Mouse (Mus musculus) MEL (cell line): Measurements from ENCODE around the gene Jarid2. TPM values are rescaled to one million over a fixed set of nuclear protein-coding genes. Genes with fewer than 3 reads are reported as not detected.

Experiments used
- DNase-seq: peaks from one replicate; pipeline ENCODE4 v3.0.0; 2011; ENCODE audit warnings: low read depth, low spot score
- H3K27ac ChIP-seq: 2 replicates; pipeline ENCODE4 v1.5.1; 2012; ENCODE audit warnings: low read depth, mild to moderate bottlenecking, control low read depth, low read length, moderate library complexity; ENCODE audit not compliant: control insufficient read depth
- H3K27me3 ChIP-seq, 2 experiments: fragments of 150-350 bp in 1 of 2; sonication (generic) in 1 of 2; 2 replicates each; pipeline ENCODE4 v1.6.1; 2012; ENCODE audit warnings: low read length in 2 of 2, mild to moderate bottlenecking in 2 of 2, improper control_type of control experiment in 1 of 2, moderate library complexity in 1 of 2; ENCODE audit not compliant: insufficient read depth in 2 of 2, control insufficient read depth in 1 of 2
- H3K36me3 ChIP-seq, 2 experiments: 2 replicates each; pipeline ENCODE4 v1.6.1; 2012 to 2014; ENCODE audit warnings: low read length in 2 of 2, improper control_type of control experiment in 1 of 2, inconsistent platforms in 1 of 2, mild to moderate bottlenecking in 1 of 2; ENCODE audit not compliant: insufficient read depth in 2 of 2, control insufficient read depth in 1 of 2
- H3K4me1 ChIP-seq, 2 experiments: fragments of 150-350 bp in 1 of 2; sonication (generic) in 1 of 2; 2 replicates each; pipeline ENCODE4 v1.6.1; 2012; ENCODE audit warnings: low read length in 2 of 2, improper control_type of control experiment in 1 of 2, mild to moderate bottlenecking in 1 of 2; ENCODE audit not compliant: insufficient read depth in 2 of 2, control insufficient read depth in 1 of 2
- H3K4me3 ChIP-seq, 2 experiments: fragments of 150-350 bp in 1 of 2; sonication (generic) in 1 of 2; 2 replicates each; pipeline ENCODE4 v1.5.1; 2012; ENCODE audit warnings: low read depth in 2 of 2, low read length in 2 of 2, mild to moderate bottlenecking in 2 of 2, moderate library complexity in 2 of 2, control low read depth in 1 of 2, improper control_type of control experiment in 1 of 2; ENCODE audit not compliant: control insufficient read depth in 1 of 2, insufficient read depth in 1 of 2
- H3K79me2 ChIP-seq: 2 replicates; pipeline ENCODE4 v1.6.1; 2012; ENCODE audit warnings: mild to moderate bottlenecking, low read length, moderate library complexity; ENCODE audit not compliant: control insufficient read depth, poor library complexity, insufficient read depth
- H3K9ac ChIP-seq: 2 replicates; pipeline ENCODE4 v1.6.1; 2012; ENCODE audit warnings: low read depth, mild to moderate bottlenecking, control low read depth, low read length, moderate library complexity; ENCODE audit not compliant: control insufficient read depth, poor library complexity, severe bottlenecking
- H3K9me3 ChIP-seq: fragments of 150-350 bp; sonication (generic); replicated peaks from 2 replicates; pipeline ENCODE4 v1.6.1; 2012; ENCODE audit warnings: mild to moderate bottlenecking, low read length, improper control_type of control experiment, moderate library complexity; ENCODE audit not compliant: insufficient read depth
- CHD1 ChIP-seq: IDR thresholded peaks from 2 replicates; pipeline ENCODE4 v1.6.1; 2012; ENCODE audit warnings: low read depth, mild to moderate bottlenecking, inconsistent platforms, low read length, improper control_type of control experiment
- CHD2 ChIP-seq: IDR thresholded peaks from 2 replicates; pipeline ENCODE4 v1.6.1; 2011; ENCODE audit warnings: low read length, improper control_type of control experiment
- CTCF ChIP-seq, 3 experiments: IDR thresholded peaks in 2 of 3; conservative IDR thresholded peaks in 1 of 3; 2 replicates each; pipeline ENCODE4 v1.5.1; 2011 to 2012; ENCODE audit warnings: low read length in 3 of 3, low read depth in 2 of 3, mild to moderate bottlenecking in 2 of 3, improper control_type of control experiment in 1 of 3, inconsistent platforms in 1 of 3, mixed read lengths in 1 of 3, moderate library complexity in 1 of 3; ENCODE audit not compliant: control insufficient read depth in 1 of 3, insufficient read depth in 1 of 3, poor library complexity in 1 of 3, severe bottlenecking in 1 of 3
- E2F4 ChIP-seq: IDR thresholded peaks from 2 replicates; pipeline ENCODE4 v1.6.1; 2011; ENCODE audit warnings: low read depth, low read length, improper control_type of control experiment, borderline replicate concordance
- EP300 ChIP-seq, 2 experiments: IDR thresholded peaks; 2 replicates each; pipeline ENCODE4 v1.6.1; 2011; ENCODE audit warnings: improper control_type of control experiment in 2 of 2, low read length in 2 of 2, low read depth in 1 of 2, mild to moderate bottlenecking in 1 of 2
- GABPA ChIP-seq: IDR thresholded peaks from 2 replicates; pipeline ENCODE4 v1.6.1; 2012; ENCODE audit warnings: low read depth, mild to moderate bottlenecking, inconsistent platforms, low read length, improper control_type of control experiment, moderate library complexity
- GATA1 ChIP-seq: IDR thresholded peaks from 2 replicates; pipeline ENCODE4 v1.6.1; 2011; ENCODE audit warnings: low read depth, low read length, improper control_type of control experiment
- HCFC1 ChIP-seq: IDR thresholded peaks from 2 replicates; pipeline ENCODE4 v1.6.1; 2012; ENCODE audit warnings: low read depth, mild to moderate bottlenecking, inconsistent platforms, low read length, improper control_type of control experiment, moderate library complexity
- JUND ChIP-seq: IDR thresholded peaks from 2 replicates; pipeline ENCODE4 v1.6.1; 2011; ENCODE audit warnings: low read depth, mild to moderate bottlenecking, improper control_type of control experiment, low read length
- KAT2A ChIP-seq: conservative IDR thresholded peaks from 2 replicates; pipeline ENCODE4 v1.6.1; 2012; ENCODE audit warnings: low read depth, low read length, improper control_type of control experiment, inconsistent platforms
- MAZ ChIP-seq: IDR thresholded peaks from 2 replicates; pipeline ENCODE4 v1.6.1; 2012; ENCODE audit warnings: low read depth, mild to moderate bottlenecking, inconsistent platforms, low read length, improper control_type of control experiment
- MEF2A ChIP-seq: IDR thresholded peaks from 2 replicates; pipeline ENCODE4 v1.6.1; 2014; ENCODE audit warnings: low read depth, mild to moderate bottlenecking, inconsistent platforms, low read length, improper control_type of control experiment; ENCODE audit not compliant: poor library complexity, insufficient replicate concordance, severe bottlenecking; ENCODE audit errors: extremely low read depth
- MYB ChIP-seq: IDR thresholded peaks from 2 replicates; pipeline ENCODE4 v1.6.1; 2011; ENCODE audit warnings: mild to moderate bottlenecking, low read depth, low read length, improper control_type of control experiment
- MYC ChIP-seq: IDR thresholded peaks from 2 replicates; pipeline ENCODE4 v1.6.1; 2011; ENCODE audit warnings: low read depth, mild to moderate bottlenecking, low read length, improper control_type of control experiment, moderate library complexity
- RAD21 ChIP-seq: IDR thresholded peaks from 2 replicates; pipeline ENCODE4 v1.6.1; 2011; ENCODE audit warnings: mild to moderate bottlenecking, low read depth, low read length, improper control_type of control experiment
- SMC3 ChIP-seq: IDR thresholded peaks from 2 replicates; pipeline ENCODE4 v1.6.1; 2011; ENCODE audit warnings: low read depth, low read length, improper control_type of control experiment
- TCF12 ChIP-seq: IDR thresholded peaks from 2 replicates; pipeline ENCODE4 v1.6.1; 2014; ENCODE audit warnings: low read depth, mild to moderate bottlenecking, inconsistent platforms, low read length, improper control_type of control experiment, moderate library complexity
- UBTF ChIP-seq: IDR thresholded peaks from 2 replicates; pipeline ENCODE4 v1.6.1; 2012; ENCODE audit warnings: low read depth, mild to moderate bottlenecking, inconsistent platforms, low read length, improper control_type of control experiment, moderate library complexity, borderline replicate concordance; ENCODE audit not compliant: insufficient read depth
- USF2 ChIP-seq, 2 experiments: IDR thresholded peaks; 2 replicates each; pipeline ENCODE4 v1.6.1; 2011 to 2012; ENCODE audit warnings: improper control_type of control experiment in 2 of 2, low read length in 2 of 2, borderline replicate concordance in 1 of 2, inconsistent platforms in 1 of 2, low read depth in 1 of 2, mild to moderate bottlenecking in 1 of 2; ENCODE audit not compliant: insufficient read depth in 1 of 2
- ZC3H11A ChIP-seq: IDR thresholded peaks from 2 replicates; pipeline ENCODE4 v1.6.1; 2012; ENCODE audit warnings: low read depth, mild to moderate bottlenecking, inconsistent platforms, low read length, improper control_type of control experiment
- ZNF384 ChIP-seq: IDR thresholded peaks from 2 replicates; pipeline ENCODE4 v1.6.1; 2012; ENCODE audit warnings: low read depth, mild to moderate bottlenecking, inconsistent platforms, low read length, improper control_type of control experiment
- polyA plus RNA-seq, 2 experiments: library from polyadenylated mRNA; stranded (reverse) in 1 of 2; unstranded in 1 of 2; fragments of >175 nt in 1 of 2; fragments of >200 nt in 1 of 2; gene quantifications; 2 replicates each; pipeline versions ENCODE4 v1.2.1 to v1.2.4; 2012; ENCODE audit warnings: low replicate concordance in 2 of 2, low read depth in 1 of 2; ENCODE audit not compliant: insufficient read length in 2 of 2, insufficient read depth in 1 of 2, missing spikeins in 1 of 2
- total RNA-seq: library from RNA; depleted of rRNA; stranded (reverse); fragments of 300-350 nt; gene quantifications from 2 replicates; pipeline ENCODE4 v1.2.3, GENCODE M21; 2012

Gene Jarid2
- total and polyA plus RNA-seq, 3 experiments: 5.4 to 76.5 (median 21.2) TPM

- TF ChIP-seq KAT2A (no peak), CHD1 (no peak), ZC3H11A (no peak)
These were observed 151.7 kb downstream of the Jarid2 start (continued) for GRCm38 (mm10) chr13:44881001-44881400.

DNA sequence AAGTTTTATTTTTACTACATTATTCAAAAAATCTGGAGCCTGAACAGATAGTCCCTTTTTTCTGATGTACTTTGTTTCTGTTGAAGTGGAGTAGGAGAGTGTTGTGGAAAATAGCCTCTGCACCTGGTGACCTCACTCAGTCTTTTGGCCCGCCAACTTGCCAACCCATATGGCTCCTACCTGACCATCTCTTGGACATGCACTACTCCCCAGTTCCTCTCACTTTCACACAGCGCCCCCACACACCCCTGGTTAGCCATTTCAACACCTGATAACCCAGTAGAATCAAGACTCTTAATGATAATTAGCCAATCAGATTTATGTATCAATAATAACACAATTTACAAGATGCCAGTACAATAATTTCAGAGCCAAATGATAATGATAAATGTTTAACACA is 156.9 kb downstream of the Jarid2 start:
- Histone ChIP-seq H3K36me3 (no peaks in the 10 kb centered on the region), H3K9ac (no peak overlapping the region), H3K4me3 (no peak overlapping the region), H3K27me3 (no peaks in the 10 kb centered on the region)
- TF ChIP-seq CHD1: no peak
- TF ChIP-seq MEF2A: no peak
- TF ChIP-seq MAZ: no peak
- TF ChIP-seq TCF12: no peak
- no peak for TF ChIP-seq RAD21
- no peak for TF ChIP-seq EP300 (IDR thresholded peaks at IDR 0.05; ENCODE audit: low read depth in 1 of 2, low read length in 2 of 2)
- no peak for TF ChIP-seq GATA1
- TF ChIP-seq SMC3: no peak
- no peak for TF ChIP-seq USF2 (IDR thresholded peaks at IDR 0.05; ENCODE audit: borderline replicate concordance in 1 of 2, insufficient read depth in 1 of 2, low read depth in 1 of 2, low read length in 2 of 2)
- no peak for TF ChIP-seq KAT2A
- no peak for TF ChIP-seq E2F4
- no peak for TF ChIP-seq CTCF (IDR thresholded peaks at IDR 0.05 in 2 of 3, conservative IDR thresholded peaks at IDR 0.05 in 1 of 3; ENCODE audit: control insufficient read depth in 1 of 3, insufficient read depth in 1 of 3, low read depth in 2 of 3, low read length in 3 of 3, poor library complexity in 1 of 3, severe bottlenecking in 1 of 3)
- no peak for TF ChIP-seq CHD2
- TF ChIP-seq UBTF: no peak
- TF ChIP-seq GABPA: no peak
- TF ChIP-seq, all 39 proteins: peak for 0
- H3K4me1 ChIP-seq: 0 out of 4 replicates have a peak, but pooled peaks cover 0 to 2% of the 10 kb centered on the region in 2 experiments
- no peak overlapping the region for H3K27ac ChIP-seq
- H3K79me2 ChIP-seq: no peaks in the 10 kb centered on the region
- H3K9me3 ChIP-seq: no peaks in the 10 kb centered on the region
- no peak for DNase-seq

DNA sequence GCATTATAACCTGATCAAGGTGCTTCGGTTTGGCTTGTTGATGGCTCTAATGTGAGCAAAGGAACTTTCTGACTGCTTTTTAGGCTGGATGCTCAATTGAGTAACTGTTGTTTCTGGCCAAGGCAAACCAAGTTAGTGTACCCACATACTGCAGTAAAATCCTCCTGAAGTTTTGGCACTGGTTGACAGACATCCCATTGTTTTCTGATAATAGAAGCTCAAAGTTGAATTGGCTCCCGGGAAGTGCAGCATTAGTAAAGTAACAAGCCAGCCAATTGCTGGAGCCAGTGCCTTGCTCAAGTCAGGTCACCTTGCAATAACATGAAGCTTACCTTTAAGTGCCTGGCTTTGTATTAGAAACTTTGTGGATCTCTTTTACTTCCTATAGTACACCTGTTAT is 161.3 kb downstream of the Jarid2 start:
- no peak for DNase-seq
- Histone ChIP-seq H3K4me1 (no peaks in the 10 kb centered on the region), H3K27me3 (no peaks in the 10 kb centered on the region), H3K9ac (no peak overlapping the region), H3K27ac (no peak overlapping the region), H3K4me3 (no peak overlapping the region), H3K9me3 (no peaks in the 10 kb centered on the region), H3K36me3 (peaks cover 0 to 2% of the 10 kb centered on the region in 2 experiments; a peak in 1 of 4 replicates), H3K79me2 (no peaks in the 10 kb centered on the region)
- TF ChIP-seq MYB: no peak
- TF ChIP-seq MEF2A: no peak
- no peak for TF ChIP-seq GATA1
- TF ChIP-seq TCF12: no peak
- TF ChIP-seq ZNF384: no peak
- TF ChIP-seq EP300 (IDR thresholded peaks at IDR 0.05; ENCODE audit: low read depth in 1 of 2, low read length in 2 of 2): no peak
- TF ChIP-seq JUND: no peak
- TF ChIP-seq HCFC1: no peak
- no peak for TF ChIP-seq MYC
